Mouse (Mus musculus): ENCODE measurements around the gene Atp8b4.

DNA sequence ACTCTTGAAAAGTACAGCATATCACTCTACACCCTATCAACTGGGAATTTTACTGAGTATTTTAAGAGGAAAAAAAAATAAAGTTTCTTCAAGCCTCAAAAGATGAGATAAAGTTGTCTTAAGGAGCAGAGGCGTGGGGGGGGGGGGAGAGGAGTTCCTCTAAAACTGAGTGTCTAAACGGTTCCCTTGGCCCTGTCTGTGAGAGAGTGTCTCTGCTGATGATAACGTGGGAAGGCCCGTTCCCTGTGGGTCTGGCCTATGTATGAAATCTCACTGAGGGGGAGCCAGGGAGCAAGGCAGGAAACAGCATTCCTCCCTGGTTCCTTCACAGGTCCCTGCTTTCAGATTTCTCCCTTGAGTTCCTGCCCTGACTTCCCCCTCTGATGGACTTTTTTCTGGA lies 130.7 kb downstream of the Atp8b4 start:
- TF ChIP-seq CTCF (IDR thresholded peaks at IDR 0.05; ENCODE audit: low read depth, low read length) (no peak), POLR2A (IDR thresholded peaks at IDR 0.05; ENCODE audit: borderline replicate concordance, low read depth, low read length) (no peak)

All from bone marrow macrophage, adult 2 months (primary cell).